Mouse (Mus musculus) ES-E14 (cell line): ENCODE measurements around the gene Acp1.

Experiments used
- CHD2 ChIP-seq: IDR thresholded peaks from 2 replicates; pipeline ENCODE4 v1.6.1; 2014; ENCODE audit warnings: mild to moderate bottlenecking, low read depth, low read length, inconsistent platforms
- HCFC1 ChIP-seq: IDR thresholded peaks from 2 replicates; pipeline ENCODE4 v1.6.1; 2012; ENCODE audit warnings: low read length, inconsistent platforms, borderline replicate concordance; ENCODE audit not compliant: insufficient read depth
- MAFK ChIP-seq: IDR thresholded peaks from 2 replicates; pipeline ENCODE4 v1.6.1; 2014; ENCODE audit warnings: mild to moderate bottlenecking, low read depth, low read length, inconsistent platforms; ENCODE audit not compliant: insufficient read depth
- ZC3H11A ChIP-seq: IDR thresholded peaks from 2 replicates; pipeline ENCODE4 v1.6.1; 2012; ENCODE audit warnings: low read depth, mild to moderate bottlenecking, inconsistent platforms, low read length, borderline replicate concordance
- ZNF384 ChIP-seq: IDR thresholded peaks from 2 replicates; pipeline ENCODE4 v1.6.1; 2012; ENCODE audit warnings: low read depth, low read length, inconsistent platforms

DNA sequence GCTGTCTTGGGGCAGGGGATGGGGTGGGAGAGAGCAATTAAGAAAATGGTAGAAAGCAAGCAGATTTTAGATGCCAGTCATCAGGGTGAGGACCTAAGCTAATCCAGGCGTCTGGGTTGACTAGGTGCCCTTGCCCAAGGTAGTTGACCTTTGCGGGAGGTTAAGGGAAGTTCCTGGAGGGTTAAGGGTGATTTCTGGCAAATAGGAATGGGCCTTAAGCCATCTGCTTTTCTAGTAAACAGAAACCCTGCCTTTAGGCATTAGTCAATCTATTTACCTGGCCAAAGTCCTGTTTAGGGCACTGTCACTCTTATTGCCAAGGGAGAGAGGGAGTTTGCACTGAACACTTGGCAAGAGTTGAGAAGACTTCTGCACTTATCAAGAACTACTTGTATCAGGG lies 25.5 kb upstream of the Acp1 start:
- no peak for TF ChIP-seq MAFK
- no peak for TF ChIP-seq CHD2
- no peak for TF ChIP-seq HCFC1
- no peak for TF ChIP-seq ZNF384
- no peak for TF ChIP-seq ZC3H11A
